Mouse (Mus musculus): ENCODE measurements around the gene Rims1.

Rims1 gene

DNA sequence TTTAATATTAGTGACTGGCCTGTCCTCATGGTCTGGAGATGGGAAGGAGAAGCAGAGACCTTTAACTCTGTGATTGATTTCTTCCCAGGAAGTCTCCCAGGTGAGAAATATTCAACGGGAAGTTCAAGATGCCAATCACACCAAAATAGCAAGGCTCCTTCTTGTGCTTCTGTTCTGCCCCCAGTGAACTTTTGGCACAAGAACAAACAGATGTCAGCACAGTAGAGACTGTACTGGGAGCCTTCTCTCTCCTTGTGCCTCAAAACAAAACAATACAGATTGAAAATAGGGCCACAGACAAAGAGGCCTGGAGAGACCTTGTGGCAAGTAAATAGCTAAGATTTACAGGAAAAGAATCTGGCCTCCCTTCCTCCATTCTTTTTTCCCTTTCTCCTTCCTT is 110.7 kb downstream of the Rims1 start:
- DNase-seq (ENCODE audit: low read depth, low spot score): no peak

DNA sequence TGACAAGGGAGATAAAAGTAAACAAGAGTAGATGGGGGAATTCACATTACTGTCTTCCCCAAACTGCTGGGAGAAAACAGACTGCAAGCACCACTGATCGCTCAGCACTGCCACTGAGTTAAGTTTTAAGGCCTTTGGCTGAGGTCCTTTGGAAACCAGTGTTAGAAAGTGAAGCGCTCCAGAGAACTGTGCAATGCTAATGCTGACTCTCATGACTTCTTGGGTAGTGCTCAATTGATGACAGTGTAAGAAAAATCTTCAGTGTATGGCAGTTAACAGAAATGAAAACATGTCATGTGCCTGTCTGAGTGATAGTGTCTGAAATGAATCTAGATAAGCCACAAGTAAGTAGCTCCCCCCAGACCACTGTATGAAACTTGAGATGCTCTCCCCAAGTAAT is 111.3 kb downstream of the Rims1 start:
- DNase-seq (ENCODE audit: low read depth, low spot score): no peak

DNA sequence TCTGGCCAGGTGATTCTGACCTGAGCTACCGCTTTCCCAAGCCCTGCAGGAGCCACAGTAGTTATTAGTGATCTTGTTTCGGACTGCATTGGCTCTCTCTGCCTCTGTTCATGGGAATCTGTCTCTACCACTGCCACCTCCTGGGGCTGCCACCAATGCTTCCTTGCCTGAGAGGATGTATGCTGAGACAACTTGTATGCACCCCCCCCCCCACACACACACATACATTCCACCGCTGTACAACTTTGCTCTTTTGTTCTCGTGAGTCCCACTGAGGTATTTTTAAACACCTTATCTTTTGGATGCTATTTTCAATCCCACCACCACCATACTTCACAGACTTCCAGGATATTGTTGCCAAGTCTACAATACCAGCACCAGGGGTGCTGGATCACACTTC is 122.3 kb downstream of the Rims1 start:
- no peak for DNase-seq (ENCODE audit: low read depth, low spot score)

DNA sequence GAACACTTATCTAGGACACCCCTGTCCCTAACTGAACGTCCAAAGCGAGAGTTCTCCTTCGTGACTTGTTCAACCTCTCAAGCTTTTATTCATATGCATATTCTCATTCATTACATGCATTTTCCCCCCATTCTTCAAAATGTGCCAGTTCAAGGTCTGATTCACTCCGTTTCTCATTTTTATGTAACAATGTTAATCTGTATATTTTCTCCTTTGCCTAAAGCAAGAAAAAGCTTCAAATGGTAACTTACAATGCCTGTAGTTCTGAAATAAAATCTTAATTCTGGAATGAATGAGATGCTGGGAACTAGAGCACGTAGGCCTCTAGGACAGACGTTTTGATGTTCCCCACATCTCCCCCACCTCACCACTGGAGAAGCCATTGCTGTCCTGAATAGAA is 141.6 kb downstream of the Rims1 start:
- DNase-seq (ENCODE audit: low read depth, low spot score): no peak

DNA sequence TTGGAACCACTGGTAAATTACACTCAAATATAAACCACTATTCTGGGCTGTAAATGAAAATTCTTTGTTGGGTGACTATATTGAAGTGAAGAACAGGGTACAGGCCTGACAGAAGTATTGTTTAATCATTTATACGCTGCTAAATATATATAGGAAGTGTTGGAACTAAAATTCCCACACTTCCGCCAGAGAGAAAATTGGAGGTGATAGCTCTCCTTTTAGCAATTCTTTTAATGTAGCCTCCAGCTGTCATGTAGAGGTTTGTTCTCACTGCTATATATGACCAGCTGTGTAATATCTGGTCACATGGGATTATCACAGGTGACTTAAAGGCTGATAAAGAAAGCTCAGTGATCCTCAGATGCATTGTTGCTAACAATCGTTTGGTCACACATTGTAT is 144.0 kb downstream of the Rims1 start:
- no peak for DNase-seq (ENCODE audit: low read depth, low spot score)

DNA sequence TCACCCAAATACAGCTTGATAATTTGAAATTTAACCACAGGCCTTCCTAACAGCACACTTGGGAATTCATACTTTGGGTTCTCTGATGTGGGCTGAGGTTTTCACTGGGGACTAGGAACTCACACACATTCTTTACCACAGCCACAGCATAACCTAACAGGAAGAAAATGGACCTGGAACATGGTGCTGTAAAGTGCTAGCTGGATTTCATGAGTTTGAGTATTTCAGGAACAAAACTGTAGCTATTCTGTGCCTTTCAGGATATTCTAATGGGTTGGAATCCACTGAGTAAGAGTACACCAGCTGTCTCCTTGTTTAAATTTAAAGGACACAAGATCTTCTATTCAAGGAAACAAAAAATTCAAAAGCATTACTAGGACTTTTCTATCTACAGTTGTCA is 149.8 kb downstream of the Rims1 start:
- no peak for DNase-seq (ENCODE audit: low read depth, low spot score)

DNA sequence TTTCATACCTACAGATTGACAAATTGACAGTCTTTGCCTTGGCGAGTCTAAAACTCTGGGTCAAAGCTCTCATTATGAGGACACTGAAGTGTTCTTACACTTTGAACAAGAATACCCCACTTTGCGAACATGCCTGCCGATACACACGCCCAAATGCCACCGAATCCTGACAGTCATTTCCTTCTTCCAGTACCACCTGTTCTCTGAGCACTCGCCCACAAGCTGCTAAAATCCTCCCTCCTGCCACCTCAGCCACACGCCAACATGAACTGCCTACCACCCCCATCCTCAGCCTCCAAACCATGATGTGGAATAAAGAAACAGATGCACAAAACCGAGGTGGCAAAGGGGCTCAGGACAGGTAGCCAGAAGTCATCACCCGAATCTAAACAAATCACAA is 150.9 kb downstream of the Rims1 start:
- DNase-seq (ENCODE audit: low read depth, low spot score): no peak

GRCm38 (mm10) chr1:22650588-22650987 is 155.2 kb downstream of the Rims1 start:
- no peak for DNase-seq (ENCODE audit: low read depth, low spot score)

DNA sequence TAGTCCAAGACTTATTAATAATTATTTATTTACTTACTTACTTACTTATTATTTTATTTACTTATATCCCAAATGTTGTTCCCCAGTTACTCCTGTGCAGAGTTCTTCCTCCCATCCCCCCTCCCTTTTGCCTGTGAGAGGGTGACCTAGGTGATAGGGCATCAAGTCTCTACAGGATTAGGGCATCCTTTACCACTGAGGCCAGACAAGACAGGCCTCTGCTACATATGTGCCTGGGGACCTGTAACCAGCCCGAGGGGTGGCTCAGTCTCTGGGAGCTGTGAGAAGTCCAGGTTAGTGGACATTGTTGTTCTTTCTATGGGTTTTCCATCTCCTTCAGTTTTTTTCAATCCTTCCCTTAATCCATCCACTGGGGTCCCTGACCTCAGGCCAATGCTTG is 156.4 kb downstream of the Rims1 start:
- DNase-seq (ENCODE audit: low read depth, low spot score): no peak

- no peak for DNase-seq (ENCODE audit: low read depth, low spot score)
These were observed 160.5 kb downstream of the Rims1 start for GRCm38 (mm10) chr1:22645257-22645656.

GRCm38 (mm10) chr1:22640568-22640967 is 165.2 kb downstream of the Rims1 start:
- DNase-seq (ENCODE audit: low read depth, low spot score): no peak

DNA sequence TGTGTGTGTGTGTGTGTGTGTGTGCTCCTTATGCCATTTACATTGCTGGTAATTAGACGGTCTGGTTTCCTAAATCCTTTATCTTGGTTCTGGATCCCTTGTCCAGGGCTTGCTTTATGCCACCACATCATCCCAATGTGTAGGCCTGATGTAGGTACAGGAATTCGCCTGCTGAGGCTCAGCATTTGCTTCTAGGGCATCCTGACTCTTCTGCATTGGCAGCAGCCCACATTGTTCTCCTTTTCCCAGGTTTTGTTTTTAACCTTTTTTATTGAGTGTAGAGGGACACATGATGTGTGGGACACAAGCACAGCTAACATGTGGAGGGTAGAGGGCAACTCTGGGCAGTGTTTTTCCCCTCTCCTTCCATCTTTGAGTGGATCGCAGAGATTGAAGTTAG is 166.1 kb downstream of the Rims1 start:
- DNase-seq (ENCODE audit: low read depth, low spot score): no peak

DNA sequence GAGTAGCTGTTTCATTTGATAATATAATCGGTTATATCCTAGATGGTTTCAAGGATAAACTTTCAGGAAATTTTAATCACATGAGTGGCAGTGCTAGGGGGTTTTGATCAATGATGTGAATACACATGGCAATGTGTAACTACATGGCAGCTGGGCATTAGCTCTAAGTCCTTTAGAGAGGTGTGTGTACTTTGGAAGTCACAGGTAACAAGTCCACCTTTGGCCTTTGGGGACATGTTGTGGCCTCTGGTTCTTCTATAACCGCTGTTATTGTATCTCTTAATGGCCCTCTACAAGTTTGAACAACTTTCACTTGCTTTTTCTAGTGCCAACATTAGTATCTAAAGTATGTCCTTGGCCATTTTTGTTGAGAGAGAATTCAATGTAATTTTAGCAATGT is 171.9 kb downstream of the Rims1 start:
- DNase-seq (ENCODE audit: low read depth, low spot score): no peak

- no peak for DNase-seq (ENCODE audit: low read depth, low spot score)
These were observed 173.2 kb downstream of the Rims1 start for GRCm38 (mm10) chr1:22632551-22632950.

GRCm38 (mm10) chr1:22631991-22632390 is 173.8 kb downstream of the Rims1 start:
- DNase-seq (ENCODE audit: low read depth, low spot score): no peak

GRCm38 (mm10) chr1:22629011-22629410 is 176.8 kb downstream of the Rims1 start:
- DNase-seq (ENCODE audit: low read depth, low spot score): no peak

DNA sequence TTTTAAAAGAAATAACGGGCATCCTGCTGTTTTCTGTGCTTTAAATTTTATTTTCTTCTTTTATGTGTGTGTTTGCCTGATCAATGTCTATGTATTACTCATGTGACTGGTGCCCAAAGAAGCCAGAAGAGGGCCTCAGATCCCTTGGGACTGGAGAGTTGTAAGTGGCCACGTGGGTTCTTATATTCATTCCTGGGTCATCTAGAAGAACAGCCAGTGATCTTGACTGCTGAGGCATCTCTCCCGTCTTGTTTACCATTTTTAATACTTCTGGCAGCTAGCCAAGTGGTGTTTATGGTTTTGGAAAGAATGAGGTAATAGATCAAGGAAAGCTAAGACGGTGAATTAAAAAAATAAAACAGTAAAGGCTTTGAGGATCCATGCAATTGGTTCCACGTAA is 178.8 kb downstream of the Rims1 start:
- no peak for DNase-seq (ENCODE audit: low read depth, low spot score)

GRCm38 (mm10) chr1:22626295-22626694 is 179.5 kb downstream of the Rims1 start:
- no peak for DNase-seq (ENCODE audit: low read depth, low spot score)

DNA sequence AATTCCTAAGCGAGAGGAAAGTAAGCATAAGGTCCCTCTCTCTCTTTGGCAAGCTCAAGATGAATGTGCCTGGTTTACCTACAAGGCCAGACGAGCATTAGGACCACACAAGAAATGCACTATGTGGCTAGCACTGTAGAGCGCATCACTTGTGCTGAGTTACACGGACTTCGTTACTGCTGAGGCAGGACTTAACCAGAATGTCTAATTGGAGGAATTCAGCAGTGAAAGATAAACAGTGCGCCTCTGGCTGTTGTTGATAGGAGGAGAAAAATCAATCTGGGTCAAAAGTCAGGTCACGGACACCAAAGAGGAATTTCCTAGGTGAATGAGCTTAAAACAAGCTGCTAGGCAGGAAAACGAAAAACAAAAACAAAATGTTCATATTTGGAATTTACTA is 185.0 kb downstream of the Rims1 start:
- DNase-seq (ENCODE audit: low read depth, low spot score): no peak

GRCm38 (mm10) chr1:22615601-22616000 is 190.2 kb downstream of the Rims1 start:
- no peak for DNase-seq (ENCODE audit: low read depth, low spot score)

DNA sequence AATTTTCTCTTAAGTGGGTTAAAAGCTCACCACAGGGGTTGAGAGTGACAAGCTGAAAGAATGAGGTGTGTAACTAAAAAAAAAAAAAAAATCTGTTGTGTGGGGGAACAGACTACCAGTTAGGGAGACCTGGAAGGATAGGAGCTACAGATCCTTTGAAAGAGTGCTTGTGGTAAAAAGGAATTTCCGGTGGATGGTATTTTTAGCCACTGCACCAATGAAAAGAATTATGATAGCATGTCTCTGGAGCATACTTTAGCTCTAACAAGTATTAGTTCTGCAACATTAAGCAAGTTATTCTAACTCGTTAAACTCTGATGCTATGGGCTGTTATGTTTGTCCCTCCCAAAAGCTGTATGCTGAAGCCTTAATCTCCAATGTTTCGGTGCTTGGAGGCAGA is 192.2 kb downstream of the Rims1 start:
- no peak for DNase-seq (ENCODE audit: low read depth, low spot score)

DNA sequence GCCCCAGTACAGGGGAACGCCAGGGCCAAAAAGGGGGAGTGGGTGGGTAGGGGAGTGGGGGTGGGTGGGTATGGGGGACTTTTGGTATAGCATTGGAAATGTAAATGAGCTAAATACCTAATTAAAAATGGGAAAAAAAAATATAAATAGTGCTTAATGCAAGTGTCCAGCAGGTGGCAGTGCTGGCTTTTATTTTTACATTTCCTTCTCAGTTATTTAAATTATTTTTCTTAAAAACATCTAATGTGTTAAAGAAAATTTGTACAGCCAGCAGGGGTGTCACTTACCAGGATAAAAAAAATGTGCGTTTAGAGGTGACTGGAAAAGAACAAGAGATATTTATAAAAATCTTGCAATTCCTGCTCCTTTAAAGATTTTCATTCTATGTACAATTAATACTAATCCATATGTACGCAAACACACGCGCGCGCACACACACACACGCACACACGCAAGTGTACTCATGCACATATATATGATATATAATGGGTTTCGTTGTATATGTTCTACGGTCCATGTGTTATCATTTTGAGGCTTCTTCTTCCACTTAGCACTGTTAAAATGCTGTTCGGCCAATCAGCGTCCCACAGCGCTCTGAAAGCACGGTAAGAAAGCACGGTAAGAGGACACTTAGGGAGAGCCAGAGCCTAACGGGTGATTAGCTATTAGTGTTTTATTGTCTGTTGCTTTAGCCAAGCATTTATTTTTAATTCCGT is 201.3 kb downstream of the Rims1 start:
- no peak for DNase-seq (ENCODE audit: low read depth, low spot score)

- no peak for DNase-seq (ENCODE audit: low read depth, low spot score)
These were observed 209.6 kb downstream of the Rims1 start for GRCm38 (mm10) chr1:22596197-22596596.

- DNase-seq (ENCODE audit: low read depth, low spot score): no peak
These were observed 211.0 kb downstream of the Rims1 start for GRCm38 (mm10) chr1:22594841-22595240.
